ENCODE assay signal across 8 mouse cellular contexts in the genomic region with DNA sequence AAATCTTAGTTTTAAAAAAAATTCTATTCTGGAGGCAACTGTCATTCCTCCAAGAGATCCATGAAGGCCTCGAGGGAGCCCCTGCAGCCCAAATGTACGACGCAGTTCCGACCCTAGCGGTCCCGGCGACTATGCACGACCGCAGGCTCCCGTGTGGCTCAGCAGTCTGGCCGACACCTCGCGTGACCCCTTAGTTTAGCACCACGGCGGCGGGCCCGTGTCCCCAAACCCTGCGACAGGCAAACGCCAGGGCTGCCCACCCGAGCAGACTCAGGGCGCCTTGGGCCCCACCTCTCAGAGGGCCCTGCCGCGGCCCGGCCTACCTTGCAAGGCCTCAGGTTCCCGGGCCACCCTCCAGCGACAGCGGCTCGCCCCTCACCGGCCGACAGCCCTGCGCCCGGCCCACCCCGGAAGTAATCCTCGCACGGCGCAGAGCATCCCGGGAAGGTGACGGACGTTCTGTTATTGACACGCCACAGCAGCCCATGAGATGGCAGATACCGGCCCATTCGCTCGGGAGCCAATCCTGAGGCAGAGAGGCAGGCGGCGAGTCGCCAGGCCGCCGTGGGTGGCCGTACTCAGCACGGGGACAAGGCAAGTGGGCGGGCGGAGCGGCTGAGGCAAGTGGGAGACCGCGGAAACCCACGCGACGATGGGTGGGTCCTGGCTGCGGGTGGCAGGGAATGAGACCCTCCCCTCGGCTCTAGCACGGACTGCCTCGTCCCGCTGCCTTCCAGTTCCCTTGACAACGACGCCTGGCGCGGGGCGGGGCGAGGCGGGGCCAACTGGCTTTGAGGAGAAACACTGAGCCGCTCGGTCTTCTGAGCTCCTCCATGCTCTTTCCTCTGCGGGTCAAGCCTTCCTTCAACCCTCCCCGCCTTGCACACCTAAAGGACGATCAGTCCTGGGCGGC. TPM values are rescaled to one million over a fixed set of nuclear protein-coding genes. Genes with fewer than 3 reads are reported as not detected.
A peak's percentile ranks its signal among the peaks of the same experiment; 100 is the strongest.
DNase-seq lines count a peak whose midpoint lies in the region; ATAC-seq and TF ChIP-seq lines count a peak whose summit lies in the region.

Gene Anks3 (minus strand): TSS at position 409 of the 913 bp plus-strand sequence.

- WGBS in forebrain, embryonic 10.5 days = under 1% methylated on average over 76 of the region's 76 CpGs
- under 1% methylated on average over 76 of the region's 76 CpGs for WGBS in heart, embryonic 15.5 days
- WGBS in liver, embryonic 14.5 days (ENCODE audit: insufficient replicate concordance) = under 1% methylated on average over 76 of the region's 76 CpGs
- WGBS in neural tube, embryonic 11.5 days = under 1% methylated on average over 71 of the region's 76 CpGs
- under 1% methylated on average over 75 of the region's 76 CpGs for WGBS in stomach, postnatal 0 days

- peak within 1 kb of the TSS; percentile 94 for H3K9ac ChIP-seq in heart, embryonic 15.5 days
- peak within 1 kb of the TSS; percentile 71 for H3K9ac ChIP-seq in liver, embryonic 14.5 days (replicated peaks)
- H3K9ac ChIP-seq in neural tube, embryonic 11.5 days (ENCODE audit: low read length) = peak within 1 kb of the TSS; percentile 66
- H3K9ac ChIP-seq in stomach, postnatal 0 days (ENCODE audit: low read length) = peak within 1 kb of the TSS; percentile 86

- H3K4me2 ChIP-seq in heart, embryonic 15.5 days = peak within 1 kb of the TSS; percentile 89
- peak within 1 kb of the TSS; percentile 85 for H3K4me2 ChIP-seq in liver, embryonic 14.5 days (ENCODE audit: low read depth)
- H3K4me2 ChIP-seq in neural tube, embryonic 11.5 days (ENCODE audit: low read depth) = peak within 1 kb of the TSS; percentile 57
- peak within 1 kb of the TSS; percentile 85 for H3K4me2 ChIP-seq in stomach, postnatal 0 days (replicated peaks; ENCODE audit: low read depth)

- peaks cover 11% of the 10 kb centered on the region for H3K36me3 ChIP-seq in forebrain, embryonic 10.5 days (replicated peaks)
- no peaks in the 10 kb centered on the region; the same call in 1 of the 2 replicates for H3K36me3 ChIP-seq in heart, embryonic 15.5 days
- H3K36me3 ChIP-seq in liver, embryonic 14.5 days (replicated peaks; ENCODE audit: control insufficient read depth, insufficient read depth, low read depth) = no peaks in the 10 kb centered on the region
- no peaks in the 10 kb centered on the region for H3K36me3 ChIP-seq in neural tube, embryonic 11.5 days (ENCODE audit: control insufficient read depth, insufficient read depth, low read length)
- no peaks in the 10 kb centered on the region for H3K36me3 ChIP-seq in stomach, postnatal 0 days (ENCODE audit: control insufficient read depth, insufficient read depth, low read length)

- peak; percentile 94 for ATAC-seq in CD4-positive, CD25-positive, alpha-beta regulatory T cell, adult 4 months
- ATAC-seq in heart, embryonic 15.5 days (replicated peaks; ENCODE audit: insufficient number of reproducible peaks, insufficient read depth, low FRiP score, low read depth) = peak; percentile 96
- ATAC-seq in liver, embryonic 14.5 days (ENCODE audit: insufficient read depth) = peak; percentile 98
- ATAC-seq in neural tube, embryonic 11.5 days (ENCODE audit: insufficient read depth, low FRiP score, low TSS enrichment) = peak; percentile 98
- ATAC-seq in stomach, postnatal 0 days (ENCODE audit: low FRiP score, low TSS enrichment) = peak; percentile 98

- H3K4me3 ChIP-seq in forebrain, embryonic 10.5 days = peak within 1 kb of the TSS; percentile 97
- peak within 1 kb of the TSS; percentile 100 for H3K4me3 ChIP-seq in heart, embryonic 15.5 days
- peak within 1 kb of the TSS; percentile 72 to 81 for H3K4me3 ChIP-seq in liver, embryonic 14.5 days (ENCODE audit: insufficient read depth in 1 of 2, low read depth in 2 of 2, low read length in 2 of 2)
- peak within 1 kb of the TSS; percentile 73 for H3K4me3 ChIP-seq in neural tube, embryonic 11.5 days (ENCODE audit: low read depth, low read length)
- H3K4me3 ChIP-seq in stomach, postnatal 0 days (ENCODE audit: low read depth, low read length) = peak within 1 kb of the TSS; percentile 89

- peak; percentile 84 for DNase-seq in c-Kit-negative CD71-positive TER-119-positive erythroid progenitor cells, embryonic 14.5 days (ENCODE audit: low read depth, low spot score)
- peak; percentile 95 for DNase-seq in forebrain, embryonic 10.5 days (ENCODE audit: extremely low spot score, low spot score)
- peak; percentile 97 to 100 for DNase-seq in kidney, postnatal 25 days
- DNase-seq in liver, embryonic 14.5 days (ENCODE audit: low read depth in 3 of 3, low spot score in 3 of 3) = peak; percentile 85 to 87 (median 87)
- peak; percentile 96 for DNase-seq in neural tube, embryonic 11.5 days (ENCODE audit: low spot score)
- peak; percentile 97 for DNase-seq in stomach, postnatal 0 days (ENCODE audit: low spot score)

- peak within 1 kb of the TSS; percentile 89 for H3K27ac ChIP-seq in forebrain, embryonic 10.5 days
- H3K27ac ChIP-seq in heart, embryonic 15.5 days = peak within 1 kb of the TSS; percentile 86
- H3K27ac ChIP-seq in liver, embryonic 14.5 days = peak within 1 kb of the TSS; percentile 51
- H3K27ac ChIP-seq in neural tube, embryonic 11.5 days (ENCODE audit: low read depth, low read length) = peak within 1 kb of the TSS; percentile 58
- H3K27ac ChIP-seq in stomach, postnatal 0 days (replicated peaks) = peak within 1 kb of the TSS; percentile 85

- H3K9me3 ChIP-seq in forebrain, embryonic 10.5 days = no peaks in the 10 kb centered on the region
- H3K9me3 ChIP-seq in heart, embryonic 15.5 days (replicated peaks) = no peaks in the 10 kb centered on the region
- no peaks in the 10 kb centered on the region for H3K9me3 ChIP-seq in liver, embryonic 14.5 days (ENCODE audit: control insufficient read depth, low read length)
- no peaks in the 10 kb centered on the region for H3K9me3 ChIP-seq in neural tube, embryonic 11.5 days (ENCODE audit: control insufficient read depth, low read length)
- H3K9me3 ChIP-seq in stomach, postnatal 0 days (ENCODE audit: control insufficient read depth, low read length) = no peaks in the 10 kb centered on the region

- TF ChIP-seq CTCF in liver, embryonic 14.5 days (IDR thresholded peaks at IDR 0.05; ENCODE audit: low read depth) = no peak
- TF ChIP-seq CTCF in stomach, postnatal 0 days (IDR thresholded peaks at IDR 0.05; ENCODE audit: low read depth) = peak; percentile 13; the same call in 1 of the 2 replicates

- TF ChIP-seq EP300 in liver, embryonic 14.5 days (IDR thresholded peaks at IDR 0.05; ENCODE audit: low read depth) = no peak
- TF ChIP-seq EP300 in stomach, postnatal 0 days (optimal IDR thresholded peaks at IDR 0.05) = no peak

- peaks cover 28% of the 10 kb centered on the region for H3K4me1 ChIP-seq in forebrain, embryonic 10.5 days
- peaks cover 19% of the 10 kb centered on the region for H3K4me1 ChIP-seq in heart, embryonic 15.5 days (replicated peaks)
- H3K4me1 ChIP-seq in liver, embryonic 14.5 days (replicated peaks; ENCODE audit: control insufficient read depth in 2 of 2, insufficient read depth in 2 of 2, low read length in 1 of 2) = peaks cover 0 to 11% of the 10 kb centered on the region in 2 experiments
- H3K4me1 ChIP-seq in neural tube, embryonic 11.5 days (ENCODE audit: control insufficient read depth, insufficient read depth, low read length) = peaks cover 5% of the 10 kb centered on the region; the same call in 1 of the 2 replicates
- peaks cover 3% of the 10 kb centered on the region; the same call in 1 of the 2 replicates for H3K4me1 ChIP-seq in stomach, postnatal 0 days (replicated peaks; ENCODE audit: control insufficient read depth, insufficient read depth)

- no peaks in the 10 kb centered on the region for H3K27me3 ChIP-seq in forebrain, embryonic 10.5 days (ENCODE audit: poor library complexity, severe bottlenecking)
- no peaks in the 10 kb centered on the region for H3K27me3 ChIP-seq in heart, embryonic 15.5 days
- no peaks in the 10 kb centered on the region for H3K27me3 ChIP-seq in liver, embryonic 14.5 days (ENCODE audit: control insufficient read depth, insufficient read depth, low read length)
- no peaks in the 10 kb centered on the region for H3K27me3 ChIP-seq in neural tube, embryonic 11.5 days (ENCODE audit: control insufficient read depth, insufficient read depth, low read length)
- H3K27me3 ChIP-seq in stomach, postnatal 0 days (ENCODE audit: control insufficient read depth, insufficient read depth, low read length) = no peaks in the 10 kb centered on the region

RNA-seq across cellular contexts. Expression of gene Anks3, which starts in this region (rescaled TPM):
- polyA plus RNA-seq in CD4-positive, CD25-positive, alpha-beta regulatory T cell, adult 4 months (2017; shearing (Covaris generic)) = 10 to 100 TPM; 41.4 to 64.3 TPM
- polyA plus RNA-seq in forebrain, embryonic 10.5 days (2016; fragmentation: Nextera tagmentation; extraction: Ambion mirVana) = 47.9 and 49.3 TPM in 2 replicates
- 29.4 and 41.2 TPM in 2 replicates for polyA plus RNA-seq in heart, embryonic 15.5 days (2015; fragmentation: Nextera tagmentation; extraction: Ambion mirVana)
- polyA plus RNA-seq in liver, embryonic 14.5 days (2012; rRNA removed) = 12.8 and 16.2 TPM in 2 replicates
- polyA plus RNA-seq in liver, embryonic 14.5 days (2014; fragmentation: Nextera tagmentation; extraction: Ambion mirVana) = 9.9 and 10.2 TPM in 2 replicates
- polyA plus RNA-seq in neural tube, embryonic 11.5 days (2014; fragmentation: Nextera tagmentation; extraction: Ambion mirVana) = 42.4 and 44.9 TPM in 2 replicates
- polyA plus RNA-seq in stomach, postnatal 0 days (2015; fragmentation: Nextera tagmentation; extraction: Ambion mirVana) = 21.6 and 22.7 TPM in 2 replicates

Comparison
In these comparisons a context has a peak if more than half of its experiments do, and no peak if none do; other contexts are left out.
1. Peak in every context shown above with its lines: DNase-seq, ATAC-seq, H3K4me3 ChIP-seq and H3K27ac ChIP-seq.